Mouse (Mus musculus) thymus, postnatal 25 days (tissue): ENCODE data around the gene Zfp493.
A peak's percentile ranks its signal among the peaks of the same experiment; 100 is the strongest.
"Not testable (repeated sequence)": the region's sequence is repeated elsewhere in the genome, so short reads cannot be mapped to it uniquely, and the experiment has no call there.

Experiments used
- DNase-seq: peaks from one replicate; pipeline ENCODE4 v3.0.0; 2022

Gene Zfp493

GRCm38 (mm10) chr13:67779265-67780221, at the start of gene Zfp493:
Zfp493 (plus strand) TSS chr13:67779693.
- DNase-seq = peak; percentile 62

GRCm38 (mm10) chr13:67734391-67734790, 45.1 kb upstream of the Zfp493 start:
- not testable (repeated sequence) for DNase-seq

GRCm38 (mm10) chr13:67742941-67743340, 36.6 kb upstream of the Zfp493 start:
- DNase-seq = no peak

- no peak for DNase-seq
Observed at GRCm38 (mm10) chr13:67743896-67744295, 35.6 kb upstream of the Zfp493 start.

- peak; percentile 60 for DNase-seq
Observed at GRCm38 (mm10) chr13:67754333-67755306, 24.9 kb upstream of the Zfp493 start, which contains the start of gene Zfp85. Zfp85 (minus strand) TSS chr13:67755228.

- no peak for DNase-seq
Observed at GRCm38 (mm10) chr13:67755761-67756160, 23.7 kb upstream of the Zfp493 start.

DNA sequence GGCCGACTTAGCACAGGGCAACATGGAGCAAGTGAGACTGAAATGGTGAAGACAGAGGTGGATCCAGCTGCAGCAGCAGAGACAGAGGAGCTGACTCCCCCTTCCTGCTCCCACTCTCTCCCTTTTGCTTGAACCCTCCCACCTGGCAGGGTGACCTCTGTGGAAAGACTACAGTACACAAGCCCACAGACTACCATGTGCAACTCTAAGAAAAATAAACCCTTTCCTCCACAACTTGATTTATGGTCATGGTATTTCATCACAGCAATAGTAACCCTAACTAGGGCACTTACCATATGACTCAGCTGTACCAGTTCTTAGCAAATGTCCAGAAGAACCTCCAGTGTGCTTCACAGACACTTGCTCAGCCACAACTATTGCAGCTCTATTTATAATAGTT, 19.5 kb upstream of the Zfp493 start:
- DNase-seq = no peak

DNA sequence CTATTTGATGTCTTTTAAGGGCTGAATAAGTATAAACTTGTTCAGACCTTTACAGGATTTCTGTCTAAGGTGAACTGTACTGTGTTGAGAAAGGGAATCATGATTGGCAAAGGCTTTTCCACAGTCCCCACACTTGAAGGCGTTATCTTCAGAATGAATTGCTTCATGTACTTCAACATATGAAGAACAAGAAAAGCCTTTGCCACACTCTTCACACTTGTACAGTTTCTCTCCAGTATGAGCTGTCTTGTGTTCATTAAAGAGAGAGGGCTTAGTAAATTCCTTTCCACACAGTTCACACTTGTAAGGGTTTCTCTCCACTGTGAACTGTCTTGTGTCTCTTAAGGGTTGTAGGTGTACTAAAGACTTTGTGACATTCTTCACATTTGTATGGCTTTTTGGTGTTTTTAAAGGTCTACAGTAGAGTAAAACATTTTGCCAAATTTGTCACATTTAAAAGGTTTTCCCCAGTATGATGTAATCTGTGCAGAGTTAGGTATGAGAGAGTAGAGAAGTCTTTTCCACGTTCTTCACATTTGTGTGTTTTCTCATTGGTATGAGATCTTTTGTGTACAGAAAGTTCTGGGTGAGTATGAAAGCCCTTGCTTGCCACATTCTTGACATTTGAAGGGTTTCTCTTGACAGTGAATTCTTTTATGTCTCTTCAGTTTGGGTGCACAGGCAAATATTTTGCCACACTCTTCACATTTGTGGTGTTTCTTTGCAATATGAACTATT, 16.3 kb upstream of the Zfp493 start:
- no peak for DNase-seq

DNA sequence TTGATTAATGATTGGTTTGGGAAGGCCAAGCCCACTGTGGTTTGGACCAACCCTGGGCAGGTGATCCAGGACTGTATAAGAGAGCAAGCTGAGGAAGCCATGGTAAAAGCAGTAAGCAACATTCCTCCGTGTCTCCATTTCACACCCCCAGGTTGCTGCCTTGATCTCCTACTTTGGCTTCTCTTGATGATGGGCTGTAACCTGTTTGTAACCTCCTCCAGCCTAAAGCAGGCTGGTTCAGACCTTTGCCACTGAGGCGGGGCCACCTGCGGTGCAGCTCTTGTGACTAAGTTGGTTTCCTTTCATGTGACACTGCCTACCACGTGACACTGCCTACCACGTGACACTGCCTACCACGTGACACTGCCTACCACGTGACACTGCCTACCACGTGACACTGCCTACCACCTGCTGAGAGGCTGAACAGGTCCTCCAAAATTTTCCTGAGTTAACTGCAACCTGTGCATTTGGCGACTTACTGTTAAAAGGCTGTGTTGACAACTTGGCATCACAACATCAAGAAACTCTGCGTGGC, 12.5 kb downstream of the Zfp493 start:
- no peak for DNase-seq

GRCm38 (mm10) chr13:67798618-67799017, 19.1 kb downstream of the Zfp493 start:
- DNase-seq = no peak

DNA sequence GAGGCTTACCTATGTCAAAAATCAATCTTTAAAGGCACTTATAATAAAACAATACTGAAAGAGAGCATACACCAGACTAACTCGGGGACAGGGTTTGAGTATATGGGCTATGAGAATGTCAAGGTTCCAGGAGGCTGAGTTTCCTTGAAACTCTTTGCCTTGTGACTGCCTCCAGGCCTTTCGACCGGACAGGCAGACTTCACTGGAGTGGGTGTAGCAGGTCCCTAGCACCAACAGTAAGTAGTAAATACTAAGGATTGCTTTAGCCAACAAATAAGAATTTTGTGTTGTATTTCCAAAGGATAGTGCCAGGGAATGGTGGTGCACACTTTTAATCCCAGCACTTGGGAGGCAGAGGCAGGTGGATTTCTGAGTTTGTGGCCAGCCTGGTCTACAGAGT, 19.7 kb downstream of the Zfp493 start:
- not testable (repeated sequence) for DNase-seq

GRCm38 (mm10) chr13:67811651-67812210, 32.2 kb downstream of the Zfp493 start:
- no peak for DNase-seq

DNA sequence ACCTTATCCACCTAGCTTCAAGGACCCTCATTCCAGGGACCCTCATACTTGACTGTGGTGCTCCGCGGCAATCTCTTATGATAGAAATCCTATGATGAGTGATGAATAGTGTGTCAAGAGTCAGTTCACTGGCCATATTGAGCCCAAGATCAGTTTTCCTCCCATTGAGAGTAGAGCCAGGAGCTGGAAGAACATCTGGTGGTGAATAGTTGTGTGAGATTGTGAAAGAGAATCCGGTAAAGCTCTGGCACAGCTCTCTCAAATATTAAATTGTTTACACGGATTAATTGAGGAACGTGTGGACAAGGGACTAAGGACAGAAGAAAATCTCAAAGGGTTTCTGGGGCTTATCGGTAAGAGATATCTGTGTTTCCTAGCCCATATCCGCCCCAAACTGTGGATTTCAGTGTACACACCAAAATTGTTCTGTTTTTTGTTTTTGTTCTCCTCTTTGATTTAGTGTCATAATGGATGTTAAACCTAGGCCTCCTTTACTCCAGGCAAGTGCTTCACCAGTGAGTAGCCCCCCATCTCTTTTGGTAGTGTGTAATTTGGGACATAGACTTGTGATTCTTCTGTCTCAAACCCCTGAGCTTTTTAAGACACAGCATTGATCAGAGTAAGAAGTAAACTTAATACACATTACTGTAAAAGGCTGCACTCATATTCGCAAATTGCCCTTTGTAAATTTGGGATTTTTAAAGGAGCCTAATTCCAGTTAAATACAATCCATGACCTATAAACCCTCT, 33.6 kb downstream of the Zfp493 start:
- no peak for DNase-seq

DNA sequence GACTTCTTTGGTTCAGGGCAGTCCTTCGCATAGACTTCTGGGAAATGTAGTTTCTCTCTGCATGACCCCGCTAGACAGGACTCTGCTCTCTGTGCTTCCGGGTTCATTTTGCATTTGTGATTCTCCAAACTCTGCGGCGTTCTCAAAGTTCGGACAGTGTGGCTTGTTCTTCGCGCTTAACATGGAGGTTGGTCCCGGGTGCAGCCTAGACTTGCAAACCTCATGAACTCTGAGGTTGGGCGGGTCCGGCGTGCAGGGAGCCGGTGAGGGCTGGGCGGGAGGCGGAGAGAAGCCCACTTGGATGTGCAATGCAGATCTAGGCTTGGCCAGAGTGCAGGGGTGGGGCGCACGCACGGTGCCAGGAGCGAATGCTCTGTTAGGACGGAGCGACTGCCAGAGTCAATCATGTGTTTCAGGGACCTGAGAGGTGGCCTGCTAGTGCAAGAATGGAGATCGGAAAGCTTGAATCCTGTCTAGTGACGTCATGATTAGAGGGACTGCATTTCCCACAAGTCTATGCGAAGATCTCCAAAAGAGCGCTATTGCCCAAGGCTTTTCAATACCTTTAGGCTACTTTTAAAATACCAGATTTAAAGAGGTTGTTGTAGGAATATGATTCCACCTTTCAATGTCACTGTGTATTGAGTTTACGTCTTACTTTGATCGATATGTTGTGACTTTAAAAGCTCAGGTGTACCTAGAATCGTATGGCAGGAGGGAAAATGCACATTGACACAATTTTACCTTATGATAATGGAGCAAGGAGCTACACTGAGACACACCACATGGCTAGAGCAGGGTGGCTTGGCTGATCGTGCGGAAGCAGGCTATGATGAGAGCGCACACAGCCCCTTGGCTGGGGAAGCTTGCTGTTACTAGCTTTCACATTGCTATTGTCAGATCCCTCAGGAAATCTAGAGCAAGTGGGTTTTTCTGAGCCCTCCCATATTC, 34.5 kb downstream of the Zfp493 start, which contains the start of gene Zfp273:
Gene Zfp273, plus strand, starts transcription at position 31 of the 951 bp plus-strand sequence.
- DNase-seq = peak; percentile 77

- DNase-seq = no peak
Observed at GRCm38 (mm10) chr13:67818636-67819035, 39.1 kb downstream of the Zfp493 start.

- DNase-seq = peak; percentile 55
Observed at GRCm38 (mm10) chr13:67830911-67831336, 51.4 kb downstream of the Zfp493 start, which contains the start of gene Gm10037. Gm10037 (plus strand) TSS chr13:67831106.

GRCm38 (mm10) chr13:67833137-67833536, 53.6 kb downstream of the Zfp493 start:
- not testable (repeated sequence) for DNase-seq
